Mouse (Mus musculus): Measurements from ENCODE around the gene Rb1.

DNA sequence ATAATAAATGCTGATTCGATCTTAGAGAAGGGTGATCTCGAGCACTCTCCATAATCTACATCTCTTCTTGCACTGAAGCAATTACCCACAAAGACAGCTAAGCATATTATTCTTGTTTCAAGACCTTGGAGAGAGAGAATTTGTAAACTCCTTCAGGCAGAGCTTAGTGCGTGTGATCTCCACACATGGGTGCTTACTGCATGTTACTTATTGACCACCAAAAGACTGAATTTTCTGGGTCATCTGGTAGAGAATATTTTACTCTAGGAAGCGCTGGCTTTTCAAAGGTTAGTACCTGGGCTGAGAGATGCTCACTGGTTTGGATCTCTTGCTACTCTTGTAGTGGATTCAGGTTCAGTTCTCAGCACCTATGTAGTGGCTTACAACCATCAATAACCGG is 25.5 kb upstream of the Rb1 start:
- TF ChIP-seq CTCF (IDR thresholded peaks at IDR 0.05; ENCODE audit: low read depth): no peak
- TF ChIP-seq EP300 (IDR thresholded peaks at IDR 0.05; ENCODE audit: low read depth): no peak

Data from heart, postnatal 0 days (tissue).